Mouse (Mus musculus): ENCODE measurements around the gene Xylt2.
A peak's percentile ranks its signal among the peaks of the same experiment; 100 is the strongest.

DNA sequence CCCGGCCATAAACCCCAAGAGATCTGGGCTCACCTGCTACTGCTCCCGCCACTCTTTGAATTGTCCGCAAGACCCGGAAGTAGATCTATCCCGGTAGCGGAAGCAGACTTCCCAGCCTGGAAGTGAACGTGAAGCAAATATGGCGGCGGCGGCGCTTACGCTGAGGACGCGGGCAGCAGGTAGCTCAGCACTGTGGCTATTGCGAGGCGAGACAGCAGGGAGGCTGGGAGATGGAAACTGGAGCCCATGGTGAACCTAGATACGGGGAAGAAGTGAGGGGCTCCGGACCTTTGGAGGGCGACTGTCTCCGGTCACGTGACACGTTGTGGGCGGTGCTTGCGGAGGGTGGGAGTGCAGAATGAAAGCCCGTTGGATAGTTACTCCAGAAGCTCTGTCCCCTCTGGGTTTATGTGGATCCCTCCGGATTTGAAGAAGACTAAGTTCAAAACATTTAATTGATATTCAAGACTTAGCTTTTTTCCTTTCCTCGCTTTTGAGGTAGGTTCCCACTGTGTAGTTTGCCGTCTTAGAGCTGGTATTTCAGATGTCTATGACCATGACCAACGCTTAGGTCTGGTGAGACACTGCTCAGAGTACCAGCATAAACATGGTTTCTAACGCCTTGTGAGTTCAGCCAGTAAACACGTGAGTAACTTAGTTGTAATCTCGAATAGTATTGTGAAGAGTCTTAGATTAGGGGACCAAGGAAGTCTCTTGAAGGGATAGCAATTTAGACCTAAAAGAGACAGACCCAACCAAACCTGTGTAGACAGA is 23.5 kb downstream of the Xylt2 start, which contains the start of the genes Mrpl27 and Eme1:
- TF ChIP-seq GABPA (IDR thresholded peaks at IDR 0.05; ENCODE audit: insufficient replicate concordance, low read depth, low read length) (no peak; the same call in 1 of the 2 replicates), E2F4 (IDR thresholded peaks at IDR 0.05; ENCODE audit: insufficient replicate concordance, low read depth, low read length) (peak; percentile 96), POLR2A (IDR thresholded peaks at IDR 0.05; ENCODE audit: low read depth, low read length) (peak; percentile 92), MAZ (IDR thresholded peaks at IDR 0.05; ENCODE audit: low read depth, low read length) (peak; percentile 41; the same call in 1 of the 2 replicates), NELFE (IDR thresholded peaks at IDR 0.05; ENCODE audit: low read depth, low read length) (peak; percentile 97)
